Mouse (Mus musculus): Measurements from ENCODE around the gene Dst. TPM values are rescaled to one million over a fixed set of nuclear protein-coding genes. Genes with fewer than 3 reads are reported as not detected.

The Dst gene
- total and polyA plus RNA-seq, 3 experiments = 0.08 to 0.60 TPM; not detected in 1

- no peaks in the 10 kb centered on the region; a peak in 1 of 4 replicates for H3K27me3 ChIP-seq (ENCODE audit: control insufficient read depth in 1 of 2, insufficient read depth in 2 of 2, low read length in 2 of 2)
- no peak for DNase-seq (ENCODE audit: low read depth, low spot score)
- H3K4me3 ChIP-seq (ENCODE audit: control insufficient read depth in 1 of 2, insufficient read depth in 1 of 2, low read depth in 2 of 2, low read length in 2 of 2) = no peak overlapping the region
- no peaks in the 10 kb centered on the region for H3K4me1 ChIP-seq (ENCODE audit: control insufficient read depth in 1 of 2, insufficient read depth in 2 of 2, low read length in 2 of 2)
- H3K79me2 ChIP-seq (ENCODE audit: control insufficient read depth, insufficient read depth, low read length, poor library complexity) = no peaks in the 10 kb centered on the region
- no peak overlapping the region for H3K27ac ChIP-seq (ENCODE audit: control insufficient read depth, low read depth, low read length)
- H3K9ac ChIP-seq (ENCODE audit: control insufficient read depth, low read depth, low read length, poor library complexity, severe bottlenecking) = no peak overlapping the region
- H3K36me3 ChIP-seq (ENCODE audit: control insufficient read depth in 1 of 2, insufficient read depth in 2 of 2, low read length in 2 of 2) = no peaks in the 10 kb centered on the region
- no peaks in the 10 kb centered on the region for H3K9me3 ChIP-seq (replicated peaks; ENCODE audit: insufficient read depth, low read length)
- no peak for TF ChIP-seq ZNF384 (IDR thresholded peaks at IDR 0.05; ENCODE audit: low read depth, low read length)
- TF ChIP-seq UBTF (IDR thresholded peaks at IDR 0.05; ENCODE audit: borderline replicate concordance, insufficient read depth, low read depth, low read length) = no peak
- TF ChIP-seq CTCF (IDR thresholded peaks at IDR 0.05 in 2 of 3, conservative IDR thresholded peaks at IDR 0.05 in 1 of 3; ENCODE audit: control insufficient read depth in 1 of 3, insufficient read depth in 1 of 3, low read depth in 2 of 3, low read length in 3 of 3, poor library complexity in 1 of 3, severe bottlenecking in 1 of 3) = peak in 1 of 3 experiments; percentile 15; a peak in 2 of 6 replicates
- TF ChIP-seq MYC (IDR thresholded peaks at IDR 0.05; ENCODE audit: low read depth, low read length) = no peak
Measured at GRCm38 (mm10) chr1:34068341-34068740, 160.3 kb downstream of the Dst start.

GRCm38 (mm10) chr1:34069514-34070290 is 161.7 kb downstream of the Dst start:
- Histone ChIP-seq H3K9me3 (replicated peaks; ENCODE audit: insufficient read depth, low read length) (no peaks in the 10 kb centered on the region), H3K4me3 (ENCODE audit: control insufficient read depth in 1 of 2, insufficient read depth in 1 of 2, low read depth in 2 of 2, low read length in 2 of 2) (no peak overlapping the region), H3K4me1 (ENCODE audit: control insufficient read depth in 1 of 2, insufficient read depth in 2 of 2, low read length in 2 of 2) (no peaks in the 10 kb centered on the region), H3K9ac (ENCODE audit: control insufficient read depth, low read depth, low read length, poor library complexity, severe bottlenecking) (no peak overlapping the region), H3K36me3 (ENCODE audit: control insufficient read depth in 1 of 2, insufficient read depth in 2 of 2, low read length in 2 of 2) (no peaks in the 10 kb centered on the region), H3K27me3 (ENCODE audit: control insufficient read depth in 1 of 2, insufficient read depth in 2 of 2, low read length in 2 of 2) (no peaks in the 10 kb centered on the region; a peak in 1 of 4 replicates), H3K79me2 (ENCODE audit: control insufficient read depth, insufficient read depth, low read length, poor library complexity) (no peaks in the 10 kb centered on the region), H3K27ac (ENCODE audit: control insufficient read depth, low read depth, low read length) (no peak overlapping the region)
- no peak for DNase-seq (ENCODE audit: low read depth, low spot score)
- TF ChIP-seq MAFK (IDR thresholded peaks at IDR 0.05; ENCODE audit: borderline replicate concordance, low read depth, low read length) (no peak), E2F4 (IDR thresholded peaks at IDR 0.05; ENCODE audit: borderline replicate concordance, low read depth, low read length) (no peak), ETS1 (IDR thresholded peaks at IDR 0.05; ENCODE audit: low read depth, low read length) (no peak), RCOR1 (IDR thresholded peaks at IDR 0.05; ENCODE audit: low read depth, low read length) (no peak), NRF1 (IDR thresholded peaks at IDR 0.05; ENCODE audit: insufficient read depth, low read depth, low read length, poor library complexity, severe bottlenecking) (no peak)

- Histone ChIP-seq H3K36me3 (ENCODE audit: control insufficient read depth in 1 of 2, insufficient read depth in 2 of 2, low read length in 2 of 2) (no peaks in the 10 kb centered on the region), H3K27ac (ENCODE audit: control insufficient read depth, low read depth, low read length) (no peak overlapping the region), H3K9ac (ENCODE audit: control insufficient read depth, low read depth, low read length, poor library complexity, severe bottlenecking) (no peak overlapping the region), H3K9me3 (replicated peaks; ENCODE audit: insufficient read depth, low read length) (no peaks in the 10 kb centered on the region), H3K4me3 (ENCODE audit: control insufficient read depth in 1 of 2, insufficient read depth in 1 of 2, low read depth in 2 of 2, low read length in 2 of 2) (no peak overlapping the region), H3K27me3 (ENCODE audit: control insufficient read depth in 1 of 2, insufficient read depth in 2 of 2, low read length in 2 of 2) (no peaks in the 10 kb centered on the region; a peak in 1 of 4 replicates), H3K79me2 (ENCODE audit: control insufficient read depth, insufficient read depth, low read length, poor library complexity) (no peaks in the 10 kb centered on the region), H3K4me1 (ENCODE audit: control insufficient read depth in 1 of 2, insufficient read depth in 2 of 2, low read length in 2 of 2) (no peaks in the 10 kb centered on the region)
- DNase-seq (ENCODE audit: low read depth, low spot score) = no peak
- TF ChIP-seq HCFC1 (IDR thresholded peaks at IDR 0.05; ENCODE audit: low read depth, low read length) = no peak
- no peak for TF ChIP-seq USF1 (IDR thresholded peaks at IDR 0.05; ENCODE audit: low read depth, low read length)
- no peak for TF ChIP-seq USF2 (IDR thresholded peaks at IDR 0.05; ENCODE audit: borderline replicate concordance in 1 of 2, insufficient read depth in 1 of 2, low read depth in 1 of 2, low read length in 2 of 2)
- no peak for TF ChIP-seq GATA1 (IDR thresholded peaks at IDR 0.05; ENCODE audit: low read depth, low read length)
- TF ChIP-seq POLR2AphosphoS2 (IDR thresholded peaks at IDR 0.05; ENCODE audit: low read length) = no peak
- TF ChIP-seq ELF1 (IDR thresholded peaks at IDR 0.05; ENCODE audit: low read depth, low read length) = no peak
- no peak for TF ChIP-seq TBP (IDR thresholded peaks at IDR 0.05; ENCODE audit: low read depth, low read length)
- TF ChIP-seq KAT2A (conservative IDR thresholded peaks at IDR 0.05; ENCODE audit: low read depth, low read length) = no peak
- no peak for TF ChIP-seq CTCF (IDR thresholded peaks at IDR 0.05 in 2 of 3, conservative IDR thresholded peaks at IDR 0.05 in 1 of 3; ENCODE audit: control insufficient read depth in 1 of 3, insufficient read depth in 1 of 3, low read depth in 2 of 3, low read length in 3 of 3, poor library complexity in 1 of 3, severe bottlenecking in 1 of 3)
- no peak for TF ChIP-seq SIN3A (IDR thresholded peaks at IDR 0.05; ENCODE audit: low read length)
- TF ChIP-seq SMC3 (IDR thresholded peaks at IDR 0.05; ENCODE audit: low read depth, low read length) = no peak
- TF ChIP-seq POLR2AphosphoS5 (IDR thresholded peaks at IDR 0.05; ENCODE audit: borderline replicate concordance, low read depth, low read length) = no peak
- TF ChIP-seq NRF1 (IDR thresholded peaks at IDR 0.05; ENCODE audit: insufficient read depth, low read depth, low read length, poor library complexity, severe bottlenecking) = no peak
- no peak for TF ChIP-seq E2F4 (IDR thresholded peaks at IDR 0.05; ENCODE audit: borderline replicate concordance, low read depth, low read length)
- no peak for TF ChIP-seq RCOR1 (IDR thresholded peaks at IDR 0.05; ENCODE audit: low read depth, low read length)
- TF ChIP-seq CHD1 (IDR thresholded peaks at IDR 0.05; ENCODE audit: low read depth, low read length) = no peak
- no peak for TF ChIP-seq MEF2A (IDR thresholded peaks at IDR 0.05; ENCODE audit: extremely low read depth, insufficient replicate concordance, low read depth, low read length, poor library complexity, severe bottlenecking)
Measured at GRCm38 (mm10) chr1:34070474-34070873, 162.4 kb downstream of the Dst start.

Measured in MEL (cell line).